Mouse (Mus musculus) embryonic facial prominence, embryonic 15.5 days (tissue): ENCODE measurements around the gene Gnptab. TPM values are rescaled to one million over a fixed set of nuclear protein-coding genes. Genes with fewer than 3 reads are reported as not detected.
"Not testable (repeated sequence)": the region's sequence is repeated elsewhere in the genome, so short reads cannot be mapped to it uniquely, and the experiment has no call there.

Experiments
- ATAC-seq: fragments of 200-750 bp; cut with Nextera tagmentation; 2 replicates; pipeline ENCODE4 v1.8.0; 2017; ENCODE audit warnings: low read depth, moderate TSS enrichment; ENCODE audit not compliant: insufficient number of reproducible peaks, low FRiP score, low TSS enrichment
- H3K27ac ChIP-seq: fragments of 300-500 bp; sonication (generic); replicated peaks from 2 replicates; pipeline ENCODE4 v1.5.1; 2015; ENCODE audit warnings: mild to moderate bottlenecking, inconsistent platforms
- H3K27me3 ChIP-seq: fragments of 300-500 bp; sonication (generic); 2 replicates; pipeline ENCODE4 v1.6.1; 2015; ENCODE audit warnings: inconsistent platforms
- H3K36me3 ChIP-seq: fragments of 300-500 bp; sonication (generic); 2 replicates; pipeline ENCODE4 v1.6.1; 2015; ENCODE audit warnings: mild to moderate bottlenecking, inconsistent platforms
- H3K4me1 ChIP-seq: fragments of 300-500 bp; sonication (generic); 2 replicates; pipeline ENCODE4 v1.6.1; 2015; ENCODE audit warnings: inconsistent platforms
- H3K4me2 ChIP-seq: fragments of 300-500 bp; sonication (generic); replicated peaks from 2 replicates; pipeline ENCODE4 v1.6.1; 2015; ENCODE audit warnings: mild to moderate bottlenecking, inconsistent platforms
- H3K4me3 ChIP-seq: fragments of 300-500 bp; sonication (generic); replicated peaks from 2 replicates; pipeline ENCODE4 v1.5.1; 2015; ENCODE audit warnings: mild to moderate bottlenecking, inconsistent platforms
- H3K9ac ChIP-seq: fragments of 300-500 bp; sonication (generic); 2 replicates; pipeline ENCODE4 v1.6.1; 2015; ENCODE audit warnings: inconsistent platforms
- H3K9me3 ChIP-seq: fragments of 300-500 bp; sonication (generic); replicated peaks from 2 replicates; pipeline ENCODE4 v1.6.1; 2016; ENCODE audit warnings: inconsistent platforms
- WGBS: fragments of 180-500 bp; shearing (Covaris S2); methylation state at CpG from one replicate; pipeline ENCODE4 v1.1.7; 2015; 5-methylcytosine and 5-hydroxymethylcytosine counted together
- polyA plus RNA-seq: library from polyadenylated mRNA; unstranded; fragments of >200 nt; fragmentation: Nextera tagmentation; extraction: Ambion mirVana; gene quantifications from 2 replicates; pipeline ENCODE4 v1.2.1, GENCODE M21; 2015

The Gnptab gene
- polyA plus RNA-seq, 1 experiment from 2014 or later: 11.0 TPM

- WGBS: 74% methylated on average over 5 of the region's 5 CpGs
- H3K27ac ChIP-seq: no peak overlapping the region
- H3K4me1 ChIP-seq: peaks cover 6% of the 10 kb centered on the region
- no peak overlapping the region for H3K4me3 ChIP-seq
- no peak for ATAC-seq
- no peaks in the 10 kb centered on the region for H3K36me3 ChIP-seq
- H3K9me3 ChIP-seq: no peaks in the 10 kb centered on the region
- H3K4me2 ChIP-seq: no peak overlapping the region
- H3K9ac ChIP-seq: no peak overlapping the region
- H3K27me3 ChIP-seq: no peaks in the 10 kb centered on the region
These were observed 24.3 kb upstream of the Gnptab start for GRCm38 (mm10) chr10:88354599-88354998.

- Histone ChIP-seq H3K27ac (no peak overlapping the region), H3K4me1 (peaks cover 6% of the 10 kb centered on the region), H3K4me2 (peak overlapping the region; percentile 90), H3K27me3 (no peaks in the 10 kb centered on the region), H3K4me3 (peak overlapping the region; percentile 60), H3K36me3 (no peaks in the 10 kb centered on the region), H3K9me3 (no peaks in the 10 kb centered on the region), H3K9ac (peak overlapping the region; percentile 54; the same call in 1 of the 2 replicates)
- ATAC-seq: peak; percentile 15; the same call in 1 of the 2 replicates
- 5% methylated on average over 21 of the region's 21 CpGs for WGBS
These were observed 22.6 kb upstream of the Gnptab start for GRCm38 (mm10) chr10:88356114-88356982.

- 3% methylated on average over 30 of the region's 47 CpGs for WGBS
- no peaks in the 10 kb centered on the region for H3K9me3 ChIP-seq
- ATAC-seq: peak; percentile 80
- peaks cover 6% of the 10 kb centered on the region for H3K4me1 ChIP-seq
- no peaks in the 10 kb centered on the region for H3K36me3 ChIP-seq
- peak overlapping the region; percentile 90 for H3K4me2 ChIP-seq
- no peaks in the 10 kb centered on the region for H3K27me3 ChIP-seq
- peak overlapping the region; percentile 54 for H3K9ac ChIP-seq
- no peak overlapping the region for H3K27ac ChIP-seq
- peak overlapping the region; percentile 60 for H3K4me3 ChIP-seq
These were observed 21.9 kb upstream of the Gnptab start for GRCm38 (mm10) chr10:88356983-88357559.

GRCm38 (mm10) chr10:88362218-88362617 lies 16.7 kb upstream of the Gnptab start:
- no peaks in the 10 kb centered on the region for H3K4me1 ChIP-seq
- H3K27me3 ChIP-seq: no peaks in the 10 kb centered on the region
- H3K36me3 ChIP-seq: no peaks in the 10 kb centered on the region
- H3K9ac ChIP-seq: no peak overlapping the region
- no peak overlapping the region for H3K27ac ChIP-seq
- H3K4me3 ChIP-seq: no peak overlapping the region
- H3K9me3 ChIP-seq: no peaks in the 10 kb centered on the region
- 53% methylated on average over 1 of the region's 1 CpGs for WGBS
- no peak overlapping the region for H3K4me2 ChIP-seq
- no peak for ATAC-seq

GRCm38 (mm10) chr10:88364221-88364620 lies 14.7 kb upstream of the Gnptab start:
- WGBS: 79% methylated on average over 3 of the region's 3 CpGs
- H3K27me3 ChIP-seq: no peaks in the 10 kb centered on the region

GRCm38 (mm10) chr10:88369233-88369632 lies 9.7 kb upstream of the Gnptab start:
- H3K4me3 ChIP-seq: no peak overlapping the region
- no peak for ATAC-seq
- no peak overlapping the region for H3K27ac ChIP-seq
- no peak overlapping the region for H3K4me2 ChIP-seq
- no peaks in the 10 kb centered on the region for H3K4me1 ChIP-seq
- no peaks in the 10 kb centered on the region for H3K9me3 ChIP-seq
- 44% methylated on average over 4 of the region's 4 CpGs for WGBS
- H3K36me3 ChIP-seq: no peaks in the 10 kb centered on the region
- no peaks in the 10 kb centered on the region for H3K27me3 ChIP-seq
- H3K9ac ChIP-seq: no peak overlapping the region

More at GRCm38 (mm10) chr10:88364221-88364620, 14.7 kb upstream of the Gnptab start:
- H3K4me3 ChIP-seq: no peak overlapping the region
- no peak for ATAC-seq
- no peaks in the 10 kb centered on the region for H3K4me1 ChIP-seq
- H3K9ac ChIP-seq: no peak overlapping the region
- no peaks in the 10 kb centered on the region for H3K36me3 ChIP-seq
- no peak overlapping the region for H3K4me2 ChIP-seq
- no peaks in the 10 kb centered on the region for H3K9me3 ChIP-seq
- no peak overlapping the region for H3K27ac ChIP-seq

- Histone ChIP-seq H3K9ac (no peak overlapping the region), H3K4me2 (no peak overlapping the region), H3K27ac (no peak overlapping the region), H3K36me3 (no peaks in the 10 kb centered on the region), H3K4me1 (no peaks in the 10 kb centered on the region), H3K9me3 (no peaks in the 10 kb centered on the region), H3K27me3 (no peaks in the 10 kb centered on the region), H3K4me3 (no peak overlapping the region)
- no peak for ATAC-seq
- 2% methylated on average over 2 of the region's 2 CpGs for WGBS
These were observed 7.1 kb upstream of the Gnptab start for GRCm38 (mm10) chr10:88371793-88372192.

GRCm38 (mm10) chr10:88372436-88372835 lies 6.5 kb upstream of the Gnptab start:
- Histone ChIP-seq H3K4me1 (no peaks in the 10 kb centered on the region), H3K4me2 (no peak overlapping the region), H3K27ac (no peak overlapping the region), H3K36me3 (no peaks in the 10 kb centered on the region), H3K27me3 (no peaks in the 10 kb centered on the region), H3K9me3 (no peaks in the 10 kb centered on the region), H3K9ac (no peak overlapping the region), H3K4me3 (no peak overlapping the region)
- 76% methylated on average over 4 of the region's 4 CpGs for WGBS
- ATAC-seq: no peak

- ATAC-seq, H3K4me2 ChIP-seq, H3K27ac ChIP-seq, H3K9me3 ChIP-seq, H3K27me3 ChIP-seq, H3K9ac ChIP-seq, H3K4me1 ChIP-seq, H3K4me3 ChIP-seq, H3K36me3 ChIP-seq: not testable (repeated sequence)
- 83% methylated on average over 2 of the region's 2 CpGs for WGBS
These were observed 6.0 kb upstream of the Gnptab start for GRCm38 (mm10) chr10:88372945-88373344.

- Histone ChIP-seq H3K4me3 (no peak overlapping the region), H3K4me1 (0 out of 2 replicates have a peak, but pooled peaks cover 1% of the 10 kb centered on the region), H3K27me3 (no peaks in the 10 kb centered on the region), H3K9ac (no peak overlapping the region), H3K9me3 (no peaks in the 10 kb centered on the region), H3K36me3 (no peaks in the 10 kb centered on the region), H3K4me2 (no peak overlapping the region), H3K27ac (no peak overlapping the region)
- WGBS: 25% methylated on average over 10 of the region's 10 CpGs
- ATAC-seq: no peak
These were observed 3.9 kb upstream of the Gnptab start for GRCm38 (mm10) chr10:88374984-88375383.

- no peak overlapping the region for H3K27ac ChIP-seq
- WGBS: 3% methylated on average over 11 of the region's 11 CpGs
These were observed 2.2 kb upstream of the Gnptab start for GRCm38 (mm10) chr10:88376770-88377169.

More at GRCm38 (mm10) chr10:88376770-88377169, 2.2 kb upstream of the Gnptab start:
- no peaks in the 10 kb centered on the region for H3K9me3 ChIP-seq
- no peaks in the 10 kb centered on the region for H3K36me3 ChIP-seq
- no peak overlapping the region for H3K9ac ChIP-seq
- no peak for ATAC-seq
- H3K27me3 ChIP-seq: no peaks in the 10 kb centered on the region
- H3K4me1 ChIP-seq: peaks cover 17% of the 10 kb centered on the region
- no peak overlapping the region for H3K4me2 ChIP-seq
- H3K4me3 ChIP-seq: no peak overlapping the region
